Mouse (Mus musculus): ENCODE results near the gene Wdfy3.
"Not testable (repeated sequence)": the region's sequence is repeated elsewhere in the genome, so short reads cannot be mapped to it uniquely, and the experiment has no call there.

Wdfy3 gene

GRCm38 (mm10) chr5:101876185-101876584, 193.5 kb downstream of the Wdfy3 start:
- DNase-seq: no peak

GRCm38 (mm10) chr5:101866722-101867121, 203.0 kb downstream of the Wdfy3 start:
- no peak for DNase-seq

GRCm38 (mm10) chr5:101863946-101864345, 205.8 kb downstream of the Wdfy3 start:
- DNase-seq: no peak

GRCm38 (mm10) chr5:101862651-101863050, 207.1 kb downstream of the Wdfy3 start:
- DNase-seq: no peak

GRCm38 (mm10) chr5:101861786-101862571, 207.7 kb downstream of the Wdfy3 start:
- DNase-seq: no peak

- no peak for DNase-seq
These were observed 210.8 kb downstream of the Wdfy3 start for GRCm38 (mm10) chr5:101858891-101859436.

- no peak for DNase-seq
These were observed 214.2 kb downstream of the Wdfy3 start for GRCm38 (mm10) chr5:101855475-101855874.

- no peak for DNase-seq
These were observed 215.1 kb downstream of the Wdfy3 start for GRCm38 (mm10) chr5:101854667-101855066.

GRCm38 (mm10) chr5:101854100-101854499, 215.6 kb downstream of the Wdfy3 start:
- DNase-seq: no peak

GRCm38 (mm10) chr5:101852116-101852680, 217.5 kb downstream of the Wdfy3 start:
- no peak for DNase-seq

- DNase-seq: no peak
These were observed 218.6 kb downstream of the Wdfy3 start for GRCm38 (mm10) chr5:101851133-101851532.

GRCm38 (mm10) chr5:101847762-101848161, 222.0 kb downstream of the Wdfy3 start:
- no peak for DNase-seq

- no peak for DNase-seq
These were observed 222.4 kb downstream of the Wdfy3 start for GRCm38 (mm10) chr5:101847323-101847722.

- no peak for DNase-seq
These were observed 223.8 kb downstream of the Wdfy3 start for GRCm38 (mm10) chr5:101845930-101846329.

- DNase-seq: no peak
These were observed 224.7 kb downstream of the Wdfy3 start for GRCm38 (mm10) chr5:101845011-101845410.

- DNase-seq: no peak
These were observed 229.2 kb downstream of the Wdfy3 start for GRCm38 (mm10) chr5:101840476-101840875.

GRCm38 (mm10) chr5:101837605-101838004, 232.1 kb downstream of the Wdfy3 start:
- not testable (repeated sequence) for DNase-seq

- no peak for DNase-seq
These were observed 233.5 kb downstream of the Wdfy3 start for GRCm38 (mm10) chr5:101836221-101836620.

GRCm38 (mm10) chr5:101833875-101834274, 235.8 kb downstream of the Wdfy3 start:
- no peak for DNase-seq

- no peak for DNase-seq
These were observed 236.7 kb downstream of the Wdfy3 start for GRCm38 (mm10) chr5:101832991-101833390.

GRCm38 (mm10) chr5:101832042-101832441, 237.7 kb downstream of the Wdfy3 start:
- no peak for DNase-seq

- no peak for DNase-seq
These were observed 239.5 kb downstream of the Wdfy3 start for GRCm38 (mm10) chr5:101830180-101830579.

GRCm38 (mm10) chr5:101828932-101829331, 240.8 kb downstream of the Wdfy3 start:
- DNase-seq: no peak

- no peak for DNase-seq
These were observed 242.2 kb downstream of the Wdfy3 start for GRCm38 (mm10) chr5:101827477-101827876.

All from right cerebral cortex, postnatal 4 days (tissue).